Mouse (Mus musculus) heart, adult 2 months (tissue): ENCODE measurements around the gene Dgkb.

Experiments
- CTCF ChIP-seq: fragments of 200-600 bp; IDR thresholded peaks from 2 replicates; pipeline ENCODE4 v1.8.1; 2022; ENCODE audit warnings: antibody characterized with exemption, mild to moderate bottlenecking, moderate library complexity
- EP300 ChIP-seq: fragments of 200-500 bp; IDR thresholded peaks from 2 replicates; pipeline ENCODE4 v1.6.1; 2011; ENCODE audit warnings: low read depth, low read length, control low read depth; ENCODE audit not compliant: insufficient read depth
- POLR2A ChIP-seq: fragments of 200-500 bp; IDR thresholded peaks from 2 replicates; pipeline ENCODE4 v1.6.1; 2011; ENCODE audit warnings: mild to moderate bottlenecking, low read depth, low read length, control low read depth; ENCODE audit not compliant: insufficient read depth

- TF ChIP-seq EP300 (no peak), POLR2A (no peak), CTCF (no peak)
Observed at GRCm38 (mm10) chr12:37971482-37971881, 154.0 kb downstream of the Dgkb start.
